Mouse (Mus musculus) kidney, embryonic 15.5 days (tissue): ENCODE results near the gene Lmod1. TPM values are rescaled to one million over a fixed set of nuclear protein-coding genes. Genes with fewer than 3 reads are reported as not detected.
A peak's percentile ranks its signal among the peaks of the same experiment; 100 is the strongest.

Experiments
- ATAC-seq: fragments of 200-750 bp; cut with Nextera tagmentation; replicated peaks from 2 replicates; pipeline ENCODE4 v1.8.0; 2017; ENCODE audit warnings: moderate TSS enrichment; ENCODE audit not compliant: low FRiP score
- H3K27ac ChIP-seq: fragments of 300-500 bp; sonication (generic); 2 replicates; pipeline ENCODE4 v1.5.1; 2015; ENCODE audit warnings: mild to moderate bottlenecking, inconsistent platforms
- H3K27me3 ChIP-seq: fragments of 300-500 bp; sonication (generic); 2 replicates; pipeline ENCODE4 v1.6.1; 2015; ENCODE audit warnings: inconsistent platforms
- H3K36me3 ChIP-seq: fragments of 300-500 bp; sonication (generic); 2 replicates; pipeline ENCODE4 v1.6.1; 2015; ENCODE audit warnings: inconsistent platforms
- H3K4me1 ChIP-seq: fragments of 300-500 bp; sonication (generic); 2 replicates; pipeline ENCODE4 v1.6.1; 2015; ENCODE audit warnings: inconsistent platforms
- H3K4me2 ChIP-seq: fragments of 300-500 bp; sonication (generic); 2 replicates; pipeline ENCODE4 v1.6.1; 2015; ENCODE audit warnings: moderate library complexity, mild to moderate bottlenecking, inconsistent platforms
- H3K4me3 ChIP-seq: fragments of 300-500 bp; sonication (generic); replicated peaks from 2 replicates; pipeline ENCODE4 v1.5.1; 2015; ENCODE audit warnings: mild to moderate bottlenecking, inconsistent platforms
- H3K9ac ChIP-seq: fragments of 300-500 bp; sonication (generic); 2 replicates; pipeline ENCODE4 v1.6.1; 2015; ENCODE audit warnings: mild to moderate bottlenecking, inconsistent platforms
- H3K9me3 ChIP-seq: fragments of 300-500 bp; sonication (generic); replicated peaks from 2 replicates; pipeline ENCODE4 v1.6.1; 2016; ENCODE audit warnings: inconsistent platforms
- WGBS: fragments of 180-500 bp; shearing (Covaris S2); methylation state at CpG from one replicate; pipeline ENCODE4 v1.1.7; 2015; ENCODE audit warnings: mixed read lengths; 5-methylcytosine and 5-hydroxymethylcytosine counted together
- polyA plus RNA-seq: library from polyadenylated mRNA; unstranded; fragments of >200 nt; fragmentation: Nextera tagmentation; extraction: Ambion mirVana; gene quantifications from 2 replicates; pipeline ENCODE4 v1.2.1, GENCODE M21; 2015

Gene Lmod1
- polyA plus RNA-seq, 1 experiment from 2014 or later = 3.4 TPM

GRCm38 (mm10) chr1:135323367-135323901, 1.2 kb upstream of the Lmod1 start:
- Histone ChIP-seq H3K9me3 (no peaks in the 10 kb centered on the region), H3K4me1 (peaks cover 13% of the 10 kb centered on the region; the same call in 1 of the 2 replicates), H3K9ac (no peak overlapping the region), H3K4me3 (no peak overlapping the region), H3K27me3 (peaks cover 12% of the 10 kb centered on the region; the same call in 1 of the 2 replicates), H3K4me2 (no peak overlapping the region), H3K27ac (no peak overlapping the region), H3K36me3 (no peaks in the 10 kb centered on the region)
- ATAC-seq = no peak
- WGBS = 72% methylated on average over 7 of the region's 7 CpGs

DNA sequence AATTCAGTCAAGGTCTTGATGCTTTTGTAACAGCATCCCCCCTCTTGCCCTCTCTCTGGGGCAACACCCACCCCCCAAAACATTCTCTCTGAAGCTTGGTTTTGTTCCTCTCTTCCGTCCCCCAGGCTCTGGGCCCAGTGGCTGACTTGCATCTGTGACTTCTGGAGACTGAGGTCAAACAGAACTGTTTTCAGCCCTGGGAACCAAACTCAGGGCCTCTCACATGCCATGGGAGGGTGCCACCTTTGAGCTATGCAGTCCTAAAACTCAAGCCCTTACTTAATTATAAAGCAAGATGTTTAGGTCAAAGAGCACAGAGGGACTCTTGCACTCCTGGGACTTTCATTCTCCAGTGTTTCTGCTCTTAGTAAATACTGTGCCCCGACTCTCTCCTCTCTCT, 1.3 kb downstream of the Lmod1 start:
- no peaks in the 10 kb centered on the region for H3K36me3 ChIP-seq
- peaks cover 12% of the 10 kb centered on the region; the same call in 1 of the 2 replicates for H3K27me3 ChIP-seq
- no peak overlapping the region for H3K4me3 ChIP-seq
- H3K4me1 ChIP-seq = peaks cover 13% of the 10 kb centered on the region; the same call in 1 of the 2 replicates
- ATAC-seq = no peak
- no peak overlapping the region for H3K27ac ChIP-seq
- no peak overlapping the region for H3K4me2 ChIP-seq
- H3K9me3 ChIP-seq = no peaks in the 10 kb centered on the region
- no peak overlapping the region for H3K9ac ChIP-seq
- WGBS = 74% methylated on average over 2 of the region's 2 CpGs

DNA sequence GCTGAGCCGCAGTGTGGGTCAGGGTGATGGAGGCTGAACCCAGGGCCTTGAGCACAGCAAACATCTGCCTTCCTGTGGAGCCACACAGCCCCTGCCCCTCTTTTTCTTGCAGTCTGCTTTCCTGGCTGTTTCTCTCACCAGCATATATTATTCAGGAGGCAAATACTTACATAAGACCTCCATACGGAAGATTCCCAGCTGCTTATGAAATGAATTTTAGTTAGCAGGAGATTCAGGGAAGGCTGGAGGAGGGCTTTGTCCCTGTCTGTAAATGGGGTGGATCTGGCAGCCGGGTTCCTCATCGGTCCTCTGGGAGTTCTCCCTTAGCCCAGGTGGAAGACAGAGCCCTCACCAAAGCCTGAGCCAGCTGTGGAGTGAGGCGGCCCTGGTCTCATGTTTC, 3.8 kb downstream of the Lmod1 start:
- no peak overlapping the region for H3K9ac ChIP-seq
- WGBS = 45% methylated on average over 5 of the region's 5 CpGs
- H3K9me3 ChIP-seq = no peaks in the 10 kb centered on the region
- H3K27me3 ChIP-seq = peaks cover 7% of the 10 kb centered on the region; the same call in 1 of the 2 replicates
- H3K36me3 ChIP-seq = no peaks in the 10 kb centered on the region
- no peak for ATAC-seq
- no peak overlapping the region for H3K27ac ChIP-seq
- peaks cover 13% of the 10 kb centered on the region; the same call in 1 of the 2 replicates for H3K4me1 ChIP-seq
- no peak overlapping the region for H3K4me2 ChIP-seq
- H3K4me3 ChIP-seq = no peak overlapping the region

DNA sequence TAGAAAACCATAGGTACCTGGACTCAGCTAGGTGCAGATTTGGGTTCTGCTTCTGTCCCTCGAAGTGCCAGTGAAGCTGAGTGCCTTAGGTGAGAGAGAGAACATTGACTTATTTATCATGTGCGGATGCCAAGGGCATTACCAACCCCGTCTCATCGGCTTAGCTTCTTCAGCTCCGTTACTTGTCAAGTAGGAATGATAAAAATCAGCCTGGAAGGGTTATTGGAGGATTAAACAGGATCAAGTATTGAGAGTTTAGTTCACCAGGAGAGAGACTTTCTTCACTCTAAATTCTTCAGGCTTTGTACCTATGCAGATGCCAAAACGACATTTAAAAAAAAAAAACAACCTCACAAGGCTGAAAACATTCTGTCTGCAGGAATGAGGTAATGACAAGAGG, 6.0 kb downstream of the Lmod1 start:
- no peaks in the 10 kb centered on the region for H3K4me1 ChIP-seq
- H3K27me3 ChIP-seq = peaks cover 4% of the 10 kb centered on the region; the same call in 1 of the 2 replicates
- WGBS = 79% methylated on average over 6 of the region's 6 CpGs
- H3K36me3 ChIP-seq = no peaks in the 10 kb centered on the region
- H3K4me3 ChIP-seq = no peak overlapping the region
- H3K4me2 ChIP-seq = no peak overlapping the region
- H3K9ac ChIP-seq = no peak overlapping the region
- no peak for ATAC-seq
- H3K9me3 ChIP-seq = no peaks in the 10 kb centered on the region
- H3K27ac ChIP-seq = no peak overlapping the region

DNA sequence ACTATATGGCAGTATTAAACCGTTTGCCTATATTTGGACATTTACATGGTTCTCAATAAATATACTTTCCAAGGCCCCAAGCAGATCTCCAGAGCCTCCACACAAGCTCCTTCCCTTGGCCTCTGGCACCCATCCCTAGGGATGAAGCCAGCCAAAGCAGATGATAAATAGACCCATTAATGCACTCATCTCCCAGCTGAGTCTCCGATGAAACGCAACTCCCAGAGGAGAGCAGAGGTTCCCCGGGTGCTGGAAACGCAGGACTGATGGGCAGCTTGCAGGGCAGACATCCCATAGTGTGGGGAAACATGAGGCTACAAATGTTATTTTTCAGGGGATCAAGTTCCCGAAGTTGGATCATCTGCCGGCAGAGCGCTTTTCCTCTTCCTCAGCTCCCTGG, 17.3 kb downstream of the Lmod1 start:
- H3K9me3 ChIP-seq = no peaks in the 10 kb centered on the region
- no peak overlapping the region for H3K4me2 ChIP-seq
- peaks cover 7% of the 10 kb centered on the region for H3K4me1 ChIP-seq
- no peak overlapping the region for H3K27ac ChIP-seq
- no peaks in the 10 kb centered on the region for H3K36me3 ChIP-seq
- 0 out of 2 replicates have a peak, but pooled peaks have one; percentile 36 for ATAC-seq
- H3K27me3 ChIP-seq = no peaks in the 10 kb centered on the region
- H3K4me3 ChIP-seq = no peak overlapping the region
- 39% methylated on average over 8 of the region's 8 CpGs for WGBS
- no peak overlapping the region for H3K9ac ChIP-seq

- ATAC-seq = no peak
- no peak overlapping the region for H3K9ac ChIP-seq
- H3K27me3 ChIP-seq = no peaks in the 10 kb centered on the region
- no peak overlapping the region for H3K4me2 ChIP-seq
- no peaks in the 10 kb centered on the region for H3K9me3 ChIP-seq
- 43% methylated on average over 4 of the region's 4 CpGs for WGBS
- no peak overlapping the region for H3K4me3 ChIP-seq
- peaks cover 11% of the 10 kb centered on the region for H3K4me1 ChIP-seq
- H3K27ac ChIP-seq = no peak overlapping the region
- no peaks in the 10 kb centered on the region for H3K36me3 ChIP-seq
Observed at GRCm38 (mm10) chr1:135344026-135344425, 19.4 kb downstream of the Lmod1 start.

GRCm38 (mm10) chr1:135346891-135347290, 22.3 kb downstream of the Lmod1 start:
- Histone ChIP-seq H3K27ac (no peak overlapping the region), H3K36me3 (no peaks in the 10 kb centered on the region), H3K9me3 (no peaks in the 10 kb centered on the region), H3K4me2 (no peak overlapping the region), H3K4me3 (no peak overlapping the region), H3K27me3 (no peaks in the 10 kb centered on the region), H3K9ac (no peak overlapping the region), H3K4me1 (peaks cover 11% of the 10 kb centered on the region)
- 63% methylated on average over 3 of the region's 3 CpGs for WGBS
- no peak for ATAC-seq

DNA sequence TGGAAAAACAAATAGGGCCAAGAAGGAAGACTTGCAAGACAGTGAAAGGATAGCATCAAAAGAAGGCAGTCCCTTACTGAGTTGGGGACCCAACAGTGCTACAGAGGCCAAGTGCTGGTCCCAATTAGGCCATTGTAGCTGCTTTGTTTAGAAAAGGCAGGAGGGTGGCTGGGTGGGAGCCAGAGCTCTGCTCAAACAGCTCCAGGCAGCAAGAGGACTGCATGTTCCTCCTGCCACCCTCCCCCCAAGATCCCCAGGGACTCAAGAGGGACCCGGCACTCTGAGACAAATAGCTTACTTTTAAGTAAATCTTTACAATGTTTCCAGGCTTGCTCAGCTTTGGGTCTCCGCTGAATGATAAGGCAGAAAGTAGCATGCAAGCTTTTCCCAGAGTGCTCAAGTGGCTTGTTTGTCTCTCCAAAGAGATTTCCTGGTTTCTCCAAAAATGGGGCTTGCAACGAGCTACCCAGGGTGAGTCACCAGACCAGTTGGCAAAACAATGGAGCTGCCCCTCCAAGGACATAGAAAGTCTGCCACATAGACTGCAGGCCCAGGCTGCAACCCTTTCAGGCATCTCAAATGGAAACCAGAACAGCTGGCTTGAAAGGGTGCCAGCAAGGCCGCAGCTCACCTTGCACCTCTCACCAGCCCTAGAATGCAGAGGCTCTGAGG, 23.0 kb downstream of the Lmod1 start:
- Histone ChIP-seq H3K4me2 (no peak overlapping the region), H3K9me3 (no peaks in the 10 kb centered on the region), H3K4me3 (no peak overlapping the region), H3K36me3 (no peaks in the 10 kb centered on the region), H3K9ac (no peak overlapping the region), H3K27ac (no peak overlapping the region), H3K4me1 (peaks cover 8% of the 10 kb centered on the region; the same call in 1 of the 2 replicates), H3K27me3 (no peaks in the 10 kb centered on the region)
- 52% methylated on average over 4 of the region's 4 CpGs for WGBS
- no peak for ATAC-seq

DNA sequence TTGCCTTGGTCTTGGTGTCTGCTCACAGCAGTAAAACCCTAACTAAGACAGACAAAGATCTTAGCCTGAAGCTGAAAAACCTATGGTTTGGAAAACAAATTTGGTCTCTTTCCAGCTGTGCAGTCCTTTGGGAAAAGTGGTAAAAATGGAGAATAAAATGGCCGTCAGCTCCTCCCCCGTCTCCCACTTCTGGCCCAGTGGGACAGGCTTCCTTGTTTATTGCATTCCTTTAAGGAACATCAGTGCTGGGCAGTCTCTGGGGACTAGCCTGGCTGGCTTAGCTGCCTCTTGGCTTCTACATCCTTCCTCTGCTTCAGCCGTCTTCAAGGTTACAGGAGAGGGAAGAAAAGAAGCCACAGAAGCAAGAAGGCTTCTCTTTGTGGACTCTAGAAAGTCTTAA, 27.3 kb downstream of the Lmod1 start:
- 55% methylated on average over 3 of the region's 3 CpGs for WGBS
- Histone ChIP-seq H3K27me3 (no peaks in the 10 kb centered on the region), H3K9me3 (no peaks in the 10 kb centered on the region), H3K9ac (no peak overlapping the region), H3K4me1 (0 out of 2 replicates have a peak, but pooled peaks cover 4% of the 10 kb centered on the region), H3K4me2 (no peak overlapping the region), H3K27ac (no peak overlapping the region), H3K36me3 (no peaks in the 10 kb centered on the region), H3K4me3 (no peak overlapping the region)
- ATAC-seq = no peak

DNA sequence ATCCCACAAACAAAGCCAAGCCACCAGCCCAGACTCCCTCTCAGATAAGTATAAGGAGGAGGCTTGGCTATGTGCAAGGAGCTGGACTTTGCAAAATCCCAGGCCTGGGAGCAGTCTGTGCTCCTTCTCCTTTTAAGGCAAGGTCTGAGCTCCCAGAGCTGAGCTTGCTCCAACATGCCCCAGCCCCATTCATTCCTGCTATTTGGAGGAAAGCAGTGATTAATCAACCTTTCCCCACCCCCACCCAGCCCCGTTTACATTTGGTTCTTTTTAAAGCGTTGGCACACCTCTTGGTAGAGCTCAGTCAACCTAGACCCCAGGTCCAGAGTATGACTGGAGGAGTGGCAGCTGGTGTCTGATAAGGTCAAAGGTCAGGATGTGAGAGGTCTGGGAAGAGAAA, 34.5 kb downstream of the Lmod1 start:
- no peak overlapping the region for H3K4me2 ChIP-seq
- no peak overlapping the region for H3K27ac ChIP-seq
- H3K4me1 ChIP-seq = peaks cover 6% of the 10 kb centered on the region; the same call in 1 of the 2 replicates
- H3K27me3 ChIP-seq = no peaks in the 10 kb centered on the region
- no peak overlapping the region for H3K4me3 ChIP-seq
- no peaks in the 10 kb centered on the region for H3K9me3 ChIP-seq
- H3K9ac ChIP-seq = no peak overlapping the region
- H3K36me3 ChIP-seq = no peaks in the 10 kb centered on the region
- ATAC-seq = peak; percentile 49; the same call in 1 of the 2 replicates
- 11% methylated on average over 2 of the region's 2 CpGs for WGBS

- Histone ChIP-seq H3K4me1 (peaks cover 6% of the 10 kb centered on the region; the same call in 1 of the 2 replicates), H3K9me3 (no peaks in the 10 kb centered on the region), H3K36me3 (no peaks in the 10 kb centered on the region), H3K9ac (no peak overlapping the region), H3K27me3 (no peaks in the 10 kb centered on the region), H3K27ac (no peak overlapping the region), H3K4me3 (no peak overlapping the region), H3K4me2 (no peak overlapping the region)
- no peak for ATAC-seq
- 86% methylated on average over 4 of the region's 4 CpGs for WGBS
Observed at GRCm38 (mm10) chr1:135361491-135361890, 36.9 kb downstream of the Lmod1 start.

DNA sequence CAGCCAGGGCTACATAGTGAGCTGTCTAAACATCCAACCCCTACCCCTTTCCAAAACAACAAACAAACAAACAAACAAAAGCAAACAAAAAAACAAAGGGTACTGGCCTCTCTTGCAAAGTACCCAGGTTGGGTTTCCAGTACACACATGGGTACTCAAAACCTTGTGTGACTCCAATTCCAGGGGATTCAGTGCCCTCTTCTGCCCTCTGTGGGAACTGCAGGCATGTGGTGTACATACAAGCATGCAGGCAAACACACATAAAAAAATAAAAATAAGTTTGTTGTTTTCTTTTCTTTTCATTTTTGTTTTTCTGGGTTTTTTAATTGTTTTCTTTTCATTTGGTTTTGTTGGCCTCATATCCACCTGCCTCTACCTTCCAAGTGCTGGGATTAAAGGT, 37.5 kb downstream of the Lmod1 start:
- Histone ChIP-seq H3K4me2 (no peak overlapping the region), H3K27ac (no peak overlapping the region), H3K4me3 (no peak overlapping the region), H3K9ac (no peak overlapping the region), H3K4me1 (peaks cover 6% of the 10 kb centered on the region; the same call in 1 of the 2 replicates), H3K9me3 (no peaks in the 10 kb centered on the region), H3K27me3 (no peaks in the 10 kb centered on the region), H3K36me3 (no peaks in the 10 kb centered on the region)
- no peak for ATAC-seq
